Mouse (Mus musculus): ENCODE measurements around the gene Ppp4r2. TPM values are rescaled to one million over a fixed set of nuclear protein-coding genes. Genes with fewer than 3 reads are reported as not detected.
A peak's percentile ranks its signal among the peaks of the same experiment; 100 is the strongest.

Ppp4r2 gene
- polyA plus RNA-seq (2011; ENCODE audit: insufficient read length, low read depth, missing spikeins) = 136 and 155 TPM in 2 replicates

- TF ChIP-seq POLR2A (IDR thresholded peaks at IDR 0.05; ENCODE audit: low read depth, low read length) (peak; percentile 45; the same call in 1 of the 2 replicates), CTCF (IDR thresholded peaks at IDR 0.05; ENCODE audit: borderline replicate concordance, insufficient read depth, low read length) (no peak)
- H3K27ac ChIP-seq (ENCODE audit: insufficient read depth, low read length) = peak within 1 kb of the TSS; percentile 56
- H3K4me3 ChIP-seq (ENCODE audit: insufficient read depth, low read length) = peak within 1 kb of the TSS; percentile 83
- no peaks in the 10 kb centered on the region; the same call in 1 of the 2 replicates for H3K4me1 ChIP-seq (ENCODE audit: control insufficient read depth, insufficient read depth, low read length)
These were observed at the start of gene Ppp4r2 for GRCm38 (mm10) chr6:100833355-100833754. Gene Ppp4r2, plus strand, starts transcription at chr6:100833622.

GRCm38 (mm10) chr6:100787726-100788125 lies 45.7 kb upstream of the Ppp4r2 start:
- no peak for TF ChIP-seq POLR2A (IDR thresholded peaks at IDR 0.05; ENCODE audit: low read depth, low read length)
- TF ChIP-seq CTCF (IDR thresholded peaks at IDR 0.05; ENCODE audit: borderline replicate concordance, insufficient read depth, low read length) = no peak
- H3K27ac ChIP-seq (ENCODE audit: insufficient read depth, low read length) = no peak overlapping the region

GRCm38 (mm10) chr6:100789161-100789560 lies 44.3 kb upstream of the Ppp4r2 start:
- Histone ChIP-seq H3K4me3 (ENCODE audit: insufficient read depth, low read length) (no peak overlapping the region), H3K27ac (ENCODE audit: insufficient read depth, low read length) (no peak overlapping the region), H3K4me1 (ENCODE audit: control insufficient read depth, insufficient read depth, low read length) (no peaks in the 10 kb centered on the region)
- TF ChIP-seq CTCF (IDR thresholded peaks at IDR 0.05; ENCODE audit: borderline replicate concordance, insufficient read depth, low read length) (no peak), POLR2A (IDR thresholded peaks at IDR 0.05; ENCODE audit: low read depth, low read length) (no peak)

More at GRCm38 (mm10) chr6:100787726-100788125, 45.7 kb upstream of the Ppp4r2 start:
- Histone ChIP-seq H3K4me1 (ENCODE audit: control insufficient read depth, insufficient read depth, low read length) (no peaks in the 10 kb centered on the region), H3K4me3 (ENCODE audit: insufficient read depth, low read length) (no peak overlapping the region)

DNA sequence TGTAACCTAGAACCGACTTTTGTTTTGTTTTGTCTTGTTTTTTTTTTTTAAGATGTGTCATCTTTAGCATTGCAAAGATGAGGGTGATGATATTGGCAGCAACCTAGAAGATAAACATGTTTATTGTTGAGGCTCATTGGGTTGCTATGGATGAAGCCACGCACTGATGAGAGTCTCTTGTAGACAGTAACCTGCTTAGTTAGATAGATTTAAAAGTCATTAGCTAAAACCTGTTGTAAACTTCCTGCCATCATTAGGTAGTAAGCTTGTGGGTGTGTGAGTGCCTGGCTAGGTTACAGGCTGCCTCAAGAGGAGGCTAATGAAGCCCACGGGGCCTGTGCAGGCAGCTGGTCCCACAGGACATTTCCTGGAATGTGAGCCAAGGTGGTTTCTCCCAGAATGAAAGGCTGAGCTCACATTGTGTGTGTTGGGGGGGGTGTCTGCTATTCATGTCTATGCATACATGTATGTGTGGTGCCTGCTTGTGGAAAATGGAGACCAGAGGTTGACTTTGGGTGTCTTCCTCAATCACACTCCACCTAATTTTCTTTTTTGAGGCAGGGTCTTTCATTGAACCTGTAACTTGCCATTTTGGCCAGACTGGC lies 41.3 kb upstream of the Ppp4r2 start:
- TF ChIP-seq POLR2A (IDR thresholded peaks at IDR 0.05; ENCODE audit: low read depth, low read length) (no peak), CTCF (IDR thresholded peaks at IDR 0.05; ENCODE audit: borderline replicate concordance, insufficient read depth, low read length) (no peak)
- Histone ChIP-seq H3K4me1 (ENCODE audit: control insufficient read depth, insufficient read depth, low read length) (no peaks in the 10 kb centered on the region), H3K4me3 (ENCODE audit: insufficient read depth, low read length) (no peak overlapping the region), H3K27ac (ENCODE audit: insufficient read depth, low read length) (no peak overlapping the region)

DNA sequence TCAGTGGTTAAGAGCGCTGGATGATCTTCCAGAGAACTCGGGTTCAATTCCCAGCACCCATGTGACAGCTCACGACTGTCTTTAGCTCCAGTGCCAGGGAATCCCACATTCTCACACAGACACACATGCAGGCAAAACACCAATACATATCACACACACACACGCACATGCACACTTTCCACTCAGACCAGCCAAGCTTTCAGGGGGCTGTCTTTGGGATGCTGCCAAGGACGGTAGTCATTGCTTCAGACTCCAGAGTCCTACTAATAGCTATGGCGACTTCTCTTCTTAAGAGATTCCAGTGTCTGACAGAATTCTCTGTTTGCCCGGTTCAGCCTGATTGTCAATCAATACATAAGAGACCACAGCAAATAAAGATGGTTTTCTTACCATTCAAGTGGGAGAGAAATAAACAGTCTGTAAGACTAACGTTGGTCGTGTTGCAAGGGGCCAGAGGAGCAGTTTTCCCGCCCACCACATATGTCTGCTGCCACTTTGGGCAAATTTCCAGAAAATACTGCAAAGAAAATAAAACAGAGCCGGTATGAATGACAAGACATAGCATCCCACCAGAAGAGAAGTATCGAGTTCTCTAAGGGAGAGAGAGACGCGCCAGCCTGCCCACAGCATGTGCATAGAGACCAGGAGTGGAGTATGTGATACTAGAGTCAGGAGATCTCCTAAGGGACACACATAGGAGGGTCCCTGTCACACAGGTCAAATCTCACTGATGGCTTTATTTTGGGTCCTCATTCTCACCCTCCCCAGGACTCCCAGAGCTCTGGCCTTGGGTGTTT lies 40.3 kb upstream of the Ppp4r2 start:
- Histone ChIP-seq H3K27ac (ENCODE audit: insufficient read depth, low read length) (no peak overlapping the region), H3K4me1 (ENCODE audit: control insufficient read depth, insufficient read depth, low read length) (no peaks in the 10 kb centered on the region), H3K4me3 (ENCODE audit: insufficient read depth, low read length) (no peak overlapping the region)
- TF ChIP-seq POLR2A (IDR thresholded peaks at IDR 0.05; ENCODE audit: low read depth, low read length) (no peak), CTCF (IDR thresholded peaks at IDR 0.05; ENCODE audit: borderline replicate concordance, insufficient read depth, low read length) (no peak)

DNA sequence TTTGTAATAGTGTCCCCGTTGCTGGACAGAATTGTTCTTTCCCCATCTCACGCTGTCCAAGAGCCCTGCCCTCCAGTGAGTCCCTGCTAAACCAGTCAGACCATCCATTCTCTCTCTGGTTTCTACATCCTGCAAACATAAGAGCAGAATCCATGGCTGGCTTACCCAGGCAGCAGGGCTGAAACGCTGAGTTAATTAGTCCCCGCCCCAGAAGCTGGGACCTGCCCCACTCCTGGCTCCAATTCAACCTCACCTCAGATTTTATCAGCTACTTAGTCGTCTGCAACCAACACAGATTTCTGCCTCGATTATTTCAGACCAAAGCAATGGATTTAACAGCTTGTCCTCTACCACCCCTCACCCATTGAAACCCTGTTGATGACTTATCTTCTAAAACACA lies 37.6 kb upstream of the Ppp4r2 start:
- Histone ChIP-seq H3K27ac (ENCODE audit: insufficient read depth, low read length) (no peak overlapping the region), H3K4me3 (ENCODE audit: insufficient read depth, low read length) (no peak overlapping the region), H3K4me1 (ENCODE audit: control insufficient read depth, insufficient read depth, low read length) (peaks cover 14% of the 10 kb centered on the region)
- TF ChIP-seq CTCF (IDR thresholded peaks at IDR 0.05; ENCODE audit: borderline replicate concordance, insufficient read depth, low read length) (no peak), POLR2A (IDR thresholded peaks at IDR 0.05; ENCODE audit: low read depth, low read length) (no peak)

- peaks cover 18% of the 10 kb centered on the region for H3K4me1 ChIP-seq (ENCODE audit: control insufficient read depth, insufficient read depth, low read length)
- TF ChIP-seq POLR2A (IDR thresholded peaks at IDR 0.05; ENCODE audit: low read depth, low read length) (no peak), CTCF (IDR thresholded peaks at IDR 0.05; ENCODE audit: borderline replicate concordance, insufficient read depth, low read length) (no peak)
- peak overlapping the region; percentile 85 for H3K27ac ChIP-seq (ENCODE audit: insufficient read depth, low read length)
- H3K4me3 ChIP-seq (ENCODE audit: insufficient read depth, low read length) = no peak overlapping the region
These were observed 34.1 kb upstream of the Ppp4r2 start for GRCm38 (mm10) chr6:100799290-100799689.

- H3K4me1 ChIP-seq (ENCODE audit: control insufficient read depth, insufficient read depth, low read length) = peaks cover 18% of the 10 kb centered on the region
- TF ChIP-seq POLR2A (IDR thresholded peaks at IDR 0.05; ENCODE audit: low read depth, low read length) (no peak), CTCF (IDR thresholded peaks at IDR 0.05; ENCODE audit: borderline replicate concordance, insufficient read depth, low read length) (no peak)
- peak overlapping the region; percentile 84 for H3K27ac ChIP-seq (ENCODE audit: insufficient read depth, low read length)
- no peak overlapping the region for H3K4me3 ChIP-seq (ENCODE audit: insufficient read depth, low read length)
These were observed 33.7 kb upstream of the Ppp4r2 start for GRCm38 (mm10) chr6:100799766-100800165.

- H3K27ac ChIP-seq (ENCODE audit: insufficient read depth, low read length) = peak overlapping the region; percentile 84
- TF ChIP-seq CTCF (IDR thresholded peaks at IDR 0.05; ENCODE audit: borderline replicate concordance, insufficient read depth, low read length) (no peak), POLR2A (IDR thresholded peaks at IDR 0.05; ENCODE audit: low read depth, low read length) (no peak; the same call in 1 of the 2 replicates)
- H3K4me1 ChIP-seq (ENCODE audit: control insufficient read depth, insufficient read depth, low read length) = peaks cover 18% of the 10 kb centered on the region
- no peak overlapping the region for H3K4me3 ChIP-seq (ENCODE audit: insufficient read depth, low read length)
These were observed 32.9 kb upstream of the Ppp4r2 start for GRCm38 (mm10) chr6:100800497-100800955.
